Mouse (Mus musculus): Measurements from ENCODE around the gene Gins3.
A peak's percentile ranks its signal among the peaks of the same experiment; 100 is the strongest.
"Not testable (repeated sequence)": the region's sequence is repeated elsewhere in the genome, so short reads cannot be mapped to it uniquely, and the experiment has no call there.

Gins3 gene

DNA sequence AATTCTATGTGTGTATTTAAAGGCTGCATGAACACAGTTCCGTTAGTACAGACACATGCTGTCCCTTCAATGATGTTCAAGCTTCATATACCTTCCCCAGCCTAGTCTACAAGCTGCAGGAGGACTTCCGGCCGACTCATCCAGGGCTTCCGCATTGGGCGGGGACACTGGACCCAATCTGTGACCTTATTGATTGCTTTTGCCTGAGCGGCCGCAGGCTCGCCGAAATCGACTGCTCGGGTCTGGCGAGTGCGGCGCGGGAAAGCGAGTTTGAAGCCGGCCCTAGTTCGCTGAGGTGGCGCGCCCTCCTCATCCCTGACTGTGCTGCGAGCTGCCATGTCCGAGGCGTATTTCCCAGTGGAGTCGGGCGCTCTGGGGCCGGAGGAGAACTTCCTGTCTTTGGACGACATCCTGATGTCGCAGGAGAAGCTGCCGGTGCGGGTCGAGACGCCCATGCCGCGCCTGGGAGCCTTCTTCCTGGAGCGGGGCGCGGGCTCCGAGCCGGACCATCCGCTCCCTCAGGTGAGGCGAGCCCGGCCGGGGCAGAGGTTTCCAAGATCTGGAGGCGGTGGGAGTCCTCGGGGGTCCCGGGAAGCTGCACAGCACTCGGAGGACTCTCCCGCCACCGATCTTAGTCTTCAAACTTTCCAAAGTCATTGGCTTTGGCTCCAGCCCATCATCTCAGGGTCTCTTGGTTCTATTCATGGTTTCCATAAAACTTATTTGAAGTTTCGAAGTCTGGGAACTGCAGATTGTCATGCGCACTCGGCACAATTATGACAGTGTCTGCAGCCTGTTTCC is at the start of gene Gins3:
Gene Gins3 (plus strand): TSS at position 192 of the 801 bp plus-strand sequence.
- DNase-seq: peak; percentile 96

DNA sequence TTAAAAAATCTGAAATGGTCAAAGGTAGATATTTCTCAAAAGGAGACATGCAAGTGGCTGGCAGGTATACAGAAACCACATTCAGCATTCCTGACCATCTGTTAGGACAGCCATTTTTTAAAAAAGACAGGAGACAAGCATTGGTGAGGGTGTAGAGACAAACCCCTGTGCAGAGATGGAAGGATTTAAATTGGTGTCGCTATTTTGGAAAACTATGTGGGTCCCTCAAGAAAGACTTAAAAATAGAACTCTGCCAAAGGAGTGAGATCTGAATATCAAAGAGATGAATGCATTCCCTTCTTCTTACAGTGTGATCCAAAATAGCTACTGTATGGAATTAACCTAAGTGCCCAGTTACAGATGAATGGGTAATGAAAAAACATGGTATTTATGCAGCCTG is 45.9 kb upstream of the Gins3 start:
- DNase-seq: no peak

DNA sequence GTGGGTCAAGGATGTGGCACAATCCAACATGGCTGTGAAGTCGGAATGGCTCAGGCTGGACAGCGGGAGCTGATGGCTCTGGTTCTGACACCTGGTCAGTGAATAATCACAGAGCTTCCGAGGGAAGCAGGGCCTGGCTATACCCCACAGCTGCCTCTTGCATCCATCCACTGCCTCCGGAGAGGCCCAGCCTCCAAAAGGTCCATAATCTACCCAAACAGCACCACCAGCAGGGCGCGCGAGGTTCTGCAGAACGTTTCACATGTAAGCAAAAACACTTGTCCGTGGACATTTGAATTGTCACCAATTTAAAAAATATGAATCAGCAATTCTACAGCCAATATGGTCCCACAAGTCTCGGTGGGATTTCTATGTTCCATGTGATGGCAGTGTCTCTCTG is 44.0 kb upstream of the Gins3 start:
- DNase-seq: no peak

DNA sequence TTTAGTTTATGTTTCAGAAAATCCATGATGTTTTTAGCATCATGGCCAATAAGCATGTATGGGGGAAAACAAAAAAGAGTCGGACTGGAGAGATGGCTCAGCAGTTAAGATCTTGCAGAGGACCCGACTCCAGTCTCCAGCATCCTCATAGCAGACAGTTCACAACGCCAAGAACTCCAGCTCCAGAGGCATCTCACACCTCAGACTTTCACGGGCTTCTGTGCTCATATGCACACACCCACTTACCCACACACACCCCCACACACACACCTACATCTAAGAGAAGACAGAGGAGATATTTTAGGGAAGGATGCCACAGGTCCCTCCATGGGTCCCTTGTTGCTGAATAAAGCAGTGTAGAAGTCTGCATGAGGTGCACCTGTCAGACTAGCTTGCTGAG is 42.7 kb upstream of the Gins3 start:
- DNase-seq: no peak

DNA sequence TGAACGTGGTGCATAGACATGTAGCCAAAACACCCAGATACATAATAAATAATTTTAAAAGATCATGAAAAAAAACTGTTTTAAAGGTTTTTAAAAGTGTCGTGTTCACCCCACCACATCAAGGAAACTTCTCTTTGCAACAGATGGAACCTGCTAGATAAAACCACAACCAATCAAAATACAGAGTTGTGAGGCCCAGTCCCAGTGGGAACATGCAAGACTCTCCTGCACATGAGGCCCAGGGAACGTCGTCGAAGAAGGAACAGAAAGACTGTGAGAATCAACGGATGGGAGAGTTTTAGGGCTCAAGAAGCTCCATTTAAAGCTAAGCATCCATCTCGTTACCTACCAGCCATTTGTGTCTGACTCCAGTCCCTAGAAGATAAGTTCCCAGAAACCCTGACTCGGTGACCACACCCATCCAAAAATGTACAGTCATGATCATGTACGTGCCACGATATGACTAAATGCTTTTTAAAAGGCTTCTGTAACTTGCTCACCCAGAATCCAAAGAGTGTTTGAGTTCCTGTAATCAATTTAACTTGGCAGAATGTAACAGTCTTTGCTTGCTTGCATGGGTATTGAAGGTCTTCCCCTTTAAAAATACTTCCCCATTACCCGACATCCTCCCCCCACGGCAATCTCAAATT is 41.0 kb upstream of the Gins3 start:
- no peak for DNase-seq

DNA sequence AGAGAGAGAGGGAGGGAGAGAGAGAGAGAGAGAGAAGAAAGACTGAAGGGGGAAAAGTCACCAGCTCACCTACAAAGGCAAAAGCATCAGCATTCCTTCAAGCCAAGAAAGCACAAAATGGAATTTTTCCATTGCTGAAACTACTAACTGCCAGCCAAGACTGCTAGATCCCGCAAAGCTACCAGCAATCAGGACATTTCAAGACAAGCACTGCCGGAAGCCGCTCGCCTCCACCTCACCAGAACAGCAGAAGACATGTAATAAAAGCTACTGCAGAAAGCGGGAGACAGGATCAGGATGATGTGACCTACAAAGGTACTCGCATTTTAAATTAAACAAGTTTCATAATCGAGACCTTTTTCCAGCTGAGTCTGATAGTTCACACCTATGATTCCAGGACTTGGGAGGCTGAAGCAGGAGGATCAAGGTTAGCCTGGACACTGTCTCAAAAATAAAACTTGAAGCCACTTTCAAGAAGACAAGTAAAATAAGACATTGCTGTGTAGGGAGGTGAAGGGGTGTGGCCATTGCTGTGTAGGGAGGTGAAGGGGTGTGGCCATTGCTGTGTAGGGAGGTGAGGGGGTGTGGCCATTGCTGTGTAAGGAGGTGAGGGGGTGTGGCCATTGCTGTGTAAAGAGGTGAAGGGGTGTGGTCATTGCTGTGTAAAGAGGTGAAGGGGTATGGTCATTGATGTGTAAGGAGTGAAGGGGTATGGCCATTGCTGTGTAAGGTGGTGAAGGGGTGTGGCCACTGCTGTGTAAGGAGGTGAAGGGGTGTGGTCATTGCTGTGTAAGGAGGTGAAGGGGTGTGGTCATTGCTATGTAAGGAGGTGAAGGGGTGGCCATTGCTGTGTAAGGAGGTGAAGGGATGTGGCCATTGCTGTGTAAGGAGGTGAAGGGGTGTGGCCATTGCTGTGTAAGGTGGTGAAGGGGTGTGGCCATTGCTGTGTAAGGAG is 39.5 kb upstream of the Gins3 start:
- DNase-seq: no peak

DNA sequence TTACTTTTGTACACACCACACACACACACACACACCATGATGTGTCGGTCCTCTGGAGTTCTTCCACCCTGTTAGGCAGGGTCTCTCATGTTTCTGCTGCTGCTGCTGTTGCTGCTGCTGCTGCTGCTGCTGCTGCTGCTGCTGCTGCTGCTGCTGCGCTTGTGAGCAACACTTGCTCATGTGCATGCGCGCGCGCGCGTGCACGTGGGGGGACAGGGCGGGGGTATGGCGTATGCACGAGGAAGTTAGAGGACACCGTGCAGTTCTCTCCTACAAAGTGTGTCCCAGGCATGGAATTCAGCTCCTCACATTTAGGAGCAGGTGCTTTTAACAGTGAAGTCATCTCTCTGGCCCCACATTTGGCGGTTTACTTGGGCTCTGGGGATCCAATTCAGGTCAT is 38.1 kb upstream of the Gins3 start:
- no peak for DNase-seq

DNA sequence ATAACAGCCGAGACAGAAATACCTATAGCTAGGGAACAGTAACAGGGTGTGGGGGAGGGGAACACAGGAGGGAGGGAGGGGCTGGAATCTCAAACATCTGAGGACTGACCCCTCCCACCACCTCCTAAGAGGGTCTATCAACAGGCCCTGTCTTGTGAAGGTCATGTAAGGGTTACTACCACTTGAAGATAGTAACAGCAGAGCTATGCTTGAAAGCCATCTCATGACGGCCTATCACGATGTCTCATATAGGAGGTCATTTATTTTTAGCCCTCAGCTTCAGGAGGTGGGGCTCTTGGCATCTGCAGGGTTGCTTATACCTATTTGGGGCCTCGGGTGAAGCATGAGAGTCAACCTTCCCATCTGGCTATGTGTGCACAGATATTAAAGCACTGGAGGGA is 36.4 kb upstream of the Gins3 start:
- no peak for DNase-seq

DNA sequence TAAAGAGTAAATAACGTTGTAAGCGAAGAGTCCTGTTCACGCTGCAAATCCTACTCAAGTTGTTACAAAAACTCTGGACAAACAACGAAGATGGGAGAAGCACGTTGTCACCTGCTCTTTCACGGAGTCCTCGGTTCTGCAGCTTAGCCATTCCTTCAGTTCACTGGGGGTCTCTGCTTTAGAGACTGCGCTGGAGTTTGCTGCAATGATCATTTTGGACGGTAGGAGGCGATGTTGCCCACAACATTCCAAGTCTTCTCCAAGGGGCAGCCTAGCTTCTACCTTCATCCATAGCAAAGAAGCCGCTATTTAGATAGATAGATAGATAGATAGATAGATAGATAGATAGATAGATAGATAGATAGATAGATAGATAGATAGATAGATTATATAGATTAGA is 33.4 kb upstream of the Gins3 start:
- peak; percentile 43 for DNase-seq

DNA sequence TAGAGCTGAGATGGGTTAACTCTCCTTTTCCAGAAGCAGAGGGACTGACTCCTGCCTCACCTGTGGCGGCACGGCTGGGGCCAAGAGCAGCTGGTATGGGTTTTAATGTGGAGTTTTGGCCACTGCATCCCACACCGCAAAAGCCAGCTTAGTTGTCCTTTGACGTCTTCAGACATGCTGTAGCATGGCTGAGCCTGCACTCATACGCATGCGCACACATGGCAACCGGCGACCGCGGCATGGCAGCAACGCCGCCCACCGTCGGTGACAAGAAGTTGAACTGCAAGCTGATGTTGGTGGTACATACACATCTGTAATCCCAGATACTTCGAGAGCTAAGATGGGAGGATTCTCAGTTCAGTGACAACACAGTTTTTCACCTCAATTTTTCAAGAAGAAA is 31.9 kb upstream of the Gins3 start:
- no peak for DNase-seq

DNA sequence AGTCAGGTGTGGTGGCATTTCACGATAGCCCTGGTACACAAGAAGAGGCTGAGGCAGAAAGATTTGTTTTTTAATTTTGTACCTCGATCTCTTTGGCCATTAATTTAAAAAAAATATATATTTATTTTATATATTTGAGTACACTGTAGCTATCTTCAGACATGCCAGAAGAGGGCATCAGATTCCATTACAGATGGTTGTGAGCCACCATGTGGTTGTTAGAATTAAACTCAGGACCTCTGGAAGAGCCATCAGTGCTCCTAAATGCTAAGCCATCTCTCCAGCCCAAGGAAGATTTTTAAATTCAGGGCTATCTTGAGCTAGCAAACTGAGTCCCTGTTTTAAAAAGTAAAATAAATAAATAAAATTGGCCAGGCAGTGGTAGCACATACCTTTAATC is 31.1 kb upstream of the Gins3 start:
- DNase-seq: no peak

DNA sequence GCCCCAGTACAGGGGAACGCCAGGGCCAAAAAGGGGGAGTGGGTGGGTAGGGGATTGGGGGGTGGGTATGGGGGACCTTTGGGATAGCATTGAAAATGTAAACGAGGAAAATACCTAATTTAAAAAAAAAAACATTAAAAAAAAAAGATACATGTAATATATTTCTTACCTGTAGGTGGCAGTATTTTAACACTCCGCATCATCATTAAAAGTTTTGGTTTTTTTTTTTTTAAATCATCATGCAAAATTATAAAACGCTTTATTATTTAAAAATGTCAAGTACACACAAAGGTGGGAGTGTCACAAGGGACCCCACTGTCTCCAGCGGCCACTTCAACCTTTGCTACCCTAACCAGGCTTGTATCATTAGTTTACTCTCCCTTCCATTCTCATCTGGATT is 26.7 kb upstream of the Gins3 start:
- not testable (repeated sequence) for DNase-seq

DNA sequence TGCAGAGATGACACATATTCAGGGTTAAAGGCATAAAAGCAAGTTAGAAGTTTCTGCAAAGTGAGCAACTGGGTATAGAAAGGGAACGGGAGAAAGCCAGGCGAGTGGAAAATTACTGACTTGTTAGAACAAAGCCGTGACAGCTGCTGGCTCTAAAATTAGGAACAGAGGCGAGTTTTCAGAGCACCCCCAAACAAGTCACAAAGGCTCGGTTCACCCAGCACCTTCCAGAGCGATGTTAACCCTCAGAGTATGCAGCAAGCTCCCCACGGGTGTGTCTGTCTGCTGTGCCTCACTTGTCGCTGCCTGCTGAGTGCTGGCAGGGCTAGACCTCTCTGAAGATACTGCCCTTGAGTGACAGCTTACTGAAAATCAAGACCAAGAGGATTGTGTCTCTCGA is 26.0 kb upstream of the Gins3 start:
- no peak for DNase-seq

DNA sequence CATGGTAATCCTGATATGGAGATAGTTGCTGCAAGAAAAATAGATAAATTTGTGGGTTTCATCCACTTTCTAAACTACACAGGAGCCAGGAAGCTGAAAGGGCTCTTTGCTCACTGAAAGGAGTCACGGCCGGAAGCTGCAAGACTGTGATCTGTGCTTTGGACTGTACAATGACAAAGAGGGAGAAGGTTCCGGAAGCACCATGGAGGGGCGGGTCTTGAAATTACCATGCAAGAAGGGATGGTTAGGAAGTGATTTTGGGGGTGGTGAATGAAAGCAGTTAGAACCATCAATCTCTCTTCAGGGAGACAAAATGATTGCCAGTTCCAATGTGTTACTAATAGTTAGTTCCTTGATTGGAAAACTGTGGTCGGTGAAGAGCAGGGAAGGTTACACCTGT is 23.8 kb upstream of the Gins3 start:
- DNase-seq: no peak

DNA sequence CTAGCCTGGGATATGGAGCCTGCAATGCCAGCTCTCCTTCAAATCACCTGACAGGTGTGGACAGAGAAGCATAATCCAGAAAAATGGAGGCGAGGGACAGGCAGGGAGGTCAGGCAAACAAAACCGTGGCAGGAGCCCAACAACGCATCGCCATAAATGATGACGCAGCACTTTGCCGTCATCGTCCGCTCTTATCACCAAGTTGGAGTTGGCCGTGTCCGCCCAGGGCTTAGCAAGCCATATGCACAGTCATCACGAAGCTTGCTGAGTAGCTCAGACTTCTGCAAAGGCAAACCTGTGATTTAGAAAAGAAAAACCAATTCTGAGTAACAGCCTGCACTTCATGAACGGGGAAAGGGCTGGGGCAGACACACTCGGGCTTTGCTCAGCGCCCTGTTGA is 22.5 kb upstream of the Gins3 start:
- no peak for DNase-seq

DNA sequence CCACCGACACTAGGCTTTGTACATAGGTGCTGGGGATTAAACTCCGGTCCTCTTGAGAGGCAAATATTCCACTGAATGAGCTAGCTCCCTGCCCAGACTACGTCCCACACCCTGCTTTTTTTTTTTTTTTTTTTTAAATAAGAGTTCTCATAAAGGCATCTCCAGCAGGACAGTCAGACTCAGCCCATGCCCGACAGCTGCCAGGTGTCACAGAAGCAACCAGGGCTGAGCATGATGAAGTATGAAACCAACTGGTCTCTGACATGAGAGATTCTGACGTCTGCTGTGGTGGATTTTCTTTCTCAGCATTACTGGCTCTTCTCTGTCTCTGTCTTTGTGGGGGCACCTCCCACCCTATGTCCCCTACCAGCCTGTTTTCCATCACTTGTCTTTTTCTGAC is 21.5 kb upstream of the Gins3 start:
- DNase-seq: no peak

DNA sequence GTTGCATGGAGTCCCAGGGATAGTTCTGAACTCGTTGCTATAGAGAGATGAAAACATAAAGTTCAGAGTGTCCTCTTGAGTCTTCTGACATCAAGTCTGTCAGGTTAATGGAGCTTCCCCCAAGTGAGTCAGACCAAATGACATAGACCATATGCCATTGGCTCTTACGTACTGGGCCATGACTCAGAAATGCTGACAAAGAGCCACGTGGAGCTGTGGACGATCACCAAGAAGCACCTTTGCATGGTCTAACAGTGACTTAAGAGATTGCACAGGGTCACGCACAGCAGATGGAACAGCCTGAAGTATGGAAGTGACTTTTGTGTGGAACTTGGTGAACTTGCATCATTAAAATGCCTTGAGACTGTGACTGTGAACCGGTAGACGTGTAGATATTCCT is 16.9 kb upstream of the Gins3 start:
- no peak for DNase-seq

DNA sequence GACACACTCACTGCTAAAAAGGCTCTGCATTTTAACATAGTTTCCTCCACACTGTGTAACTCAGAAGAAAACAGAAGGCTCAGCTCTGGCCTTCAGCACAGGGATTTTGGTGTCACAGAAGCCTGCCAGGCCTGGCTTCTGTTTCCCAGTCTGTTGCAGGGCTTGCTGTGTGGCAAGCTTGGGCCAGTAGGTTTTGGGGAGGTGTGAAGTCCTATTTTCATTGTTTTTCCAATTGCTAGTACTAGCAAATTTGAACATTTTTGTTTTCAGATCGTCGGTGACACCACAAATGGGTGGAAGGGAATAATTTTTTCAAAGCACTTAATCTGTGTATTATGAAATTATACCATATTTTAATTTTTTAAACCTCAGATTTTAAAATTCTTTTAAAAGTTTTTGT is 13.2 kb upstream of the Gins3 start:
- DNase-seq: no peak

DNA sequence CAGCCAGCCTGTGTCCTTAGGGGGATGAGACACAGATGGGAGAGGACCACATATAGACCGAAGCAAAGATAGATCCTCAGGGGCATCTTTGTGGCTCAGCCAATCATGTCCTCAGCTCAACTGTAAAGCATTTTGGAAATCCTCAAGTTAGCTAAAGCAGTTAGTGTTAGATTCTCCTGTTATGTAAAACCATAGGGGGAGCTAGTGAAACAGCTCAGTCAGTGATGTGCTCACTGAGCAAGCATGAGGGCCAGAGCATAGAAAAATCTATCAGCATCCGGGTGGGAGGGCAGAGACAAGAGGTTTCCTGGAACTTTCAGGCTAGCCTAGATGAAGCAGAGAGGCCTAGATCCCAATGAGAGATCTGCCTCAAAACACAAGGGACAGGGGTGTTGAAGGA is 8.4 kb upstream of the Gins3 start:
- no peak for DNase-seq

DNA sequence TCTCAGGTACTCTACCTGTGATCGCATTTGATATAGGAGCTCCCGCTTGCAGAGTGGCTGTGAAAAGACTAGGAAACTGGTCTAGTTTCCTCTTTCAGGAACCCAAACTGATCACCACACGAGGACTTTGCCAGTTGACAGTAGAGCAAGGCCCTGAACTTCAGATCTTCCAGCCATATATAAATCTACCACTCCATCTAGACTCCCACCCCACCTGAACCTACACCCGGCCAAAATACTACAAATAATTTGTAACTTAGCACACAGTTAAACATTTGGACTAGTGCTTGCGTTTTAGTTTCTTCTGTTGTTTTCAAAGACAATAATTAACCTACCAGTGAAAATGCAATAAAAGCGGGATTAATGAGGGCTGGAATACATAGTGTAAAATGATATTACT is 413 bp upstream of the Gins3 start:
- no peak for DNase-seq

DNA sequence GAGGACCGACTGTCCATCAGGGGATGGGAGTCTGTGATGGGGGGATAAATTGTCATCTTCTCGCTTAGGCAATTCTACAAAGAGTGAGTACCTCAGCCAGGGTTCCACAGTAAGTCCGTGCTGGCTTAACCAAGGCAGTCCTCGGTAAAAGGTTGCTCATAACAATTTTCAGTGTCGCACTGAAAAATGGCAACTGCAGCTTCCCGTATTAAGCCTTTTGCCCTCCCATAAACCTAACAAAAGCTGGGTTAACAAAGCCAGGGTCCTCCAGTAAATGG is 749 bp downstream of the Gins3 start:
- no peak for DNase-seq

DNA sequence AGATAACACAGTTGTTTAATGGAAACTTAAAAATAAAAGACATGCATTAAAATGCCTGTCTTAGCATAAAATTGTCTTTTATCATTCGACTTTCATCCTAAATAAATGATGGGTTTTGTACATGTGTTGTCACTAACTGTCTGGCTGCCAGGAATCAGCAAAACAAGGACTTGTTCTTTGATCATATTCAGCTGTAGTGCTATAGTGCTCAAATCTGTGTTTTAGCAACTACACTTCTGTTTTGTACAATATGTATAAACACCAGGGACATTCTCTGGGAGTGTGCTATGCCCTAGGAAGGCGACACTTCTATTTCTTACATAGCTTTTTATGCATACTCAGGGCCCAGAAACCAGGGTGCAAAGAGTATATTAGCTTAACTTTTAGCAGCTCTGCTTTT is 11.7 kb downstream of the Gins3 start:
- no peak for DNase-seq

DNA sequence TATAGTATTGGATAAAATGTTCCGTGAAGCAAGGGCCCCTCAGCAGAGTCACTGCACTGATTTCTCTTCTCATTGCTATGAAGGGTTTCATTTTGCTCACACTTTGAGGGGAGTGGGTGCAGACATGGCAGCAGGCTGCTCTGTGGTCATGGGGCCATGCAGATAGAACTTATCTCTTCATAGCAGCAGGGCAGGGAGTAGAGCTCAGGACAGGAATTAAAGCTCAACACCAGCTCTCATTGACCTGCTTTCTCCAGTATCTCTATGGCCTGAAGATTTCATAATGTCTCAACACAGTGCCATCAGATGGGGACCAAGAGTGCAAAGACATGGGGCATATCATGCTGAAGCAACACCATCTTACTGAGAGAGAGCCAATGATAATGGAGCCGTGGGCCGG is 15.0 kb downstream of the Gins3 start:
- no peak for DNase-seq

DNA sequence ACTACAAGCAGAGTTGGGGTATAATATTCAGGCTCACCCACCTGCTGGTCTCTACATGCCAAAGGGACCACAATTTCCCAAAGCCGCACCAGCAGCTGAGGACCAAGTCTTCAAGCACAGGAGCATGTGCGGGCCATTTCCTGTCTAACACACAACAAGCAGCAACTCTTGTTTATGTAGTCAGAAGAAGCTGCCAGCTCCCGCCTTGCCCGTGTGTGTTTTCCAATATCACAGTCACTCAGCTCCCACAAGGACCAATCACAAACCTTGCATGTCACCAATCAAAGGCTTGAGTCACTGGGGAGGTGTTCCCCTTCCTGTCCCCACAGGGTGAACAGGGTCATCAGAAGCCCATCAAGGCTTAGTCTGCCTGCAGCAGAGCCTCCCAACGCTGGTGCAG is 20.1 kb downstream of the Gins3 start:
- DNase-seq: no peak

All from lung, postnatal 36 days (tissue).